Mouse (Mus musculus): ENCODE measurements around the gene Npas3.

Npas3 gene

GRCm38 (mm10) chr12:53416096-53416495, 167.6 kb downstream of the Npas3 start:
- no peak for DNase-seq (ENCODE audit: low spot score)

GRCm38 (mm10) chr12:53421701-53422100, 173.2 kb downstream of the Npas3 start:
- DNase-seq (ENCODE audit: low spot score): no peak

- no peak for DNase-seq (ENCODE audit: low spot score)
Measured at GRCm38 (mm10) chr12:53423631-53424030, 175.2 kb downstream of the Npas3 start.

DNA sequence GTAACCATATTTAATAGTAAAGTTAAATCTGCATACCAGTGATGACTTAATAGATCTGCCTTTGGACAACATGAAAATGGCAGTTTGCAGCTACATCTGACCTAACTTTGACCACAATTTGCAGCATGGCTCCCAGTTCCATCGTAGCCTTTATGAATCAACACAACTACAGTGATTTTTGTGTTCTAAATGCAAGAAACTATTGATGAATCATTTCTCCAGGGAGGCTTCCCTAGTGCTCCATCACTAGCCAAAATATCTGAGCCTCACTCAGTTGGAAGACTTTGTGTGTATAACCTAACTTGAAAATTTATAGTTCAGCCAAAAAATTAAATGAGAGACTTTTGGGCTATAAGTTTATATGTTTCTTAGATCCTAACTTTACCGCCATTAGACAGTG, 177.5 kb downstream of the Npas3 start:
- no peak for DNase-seq (ENCODE audit: low spot score)

DNA sequence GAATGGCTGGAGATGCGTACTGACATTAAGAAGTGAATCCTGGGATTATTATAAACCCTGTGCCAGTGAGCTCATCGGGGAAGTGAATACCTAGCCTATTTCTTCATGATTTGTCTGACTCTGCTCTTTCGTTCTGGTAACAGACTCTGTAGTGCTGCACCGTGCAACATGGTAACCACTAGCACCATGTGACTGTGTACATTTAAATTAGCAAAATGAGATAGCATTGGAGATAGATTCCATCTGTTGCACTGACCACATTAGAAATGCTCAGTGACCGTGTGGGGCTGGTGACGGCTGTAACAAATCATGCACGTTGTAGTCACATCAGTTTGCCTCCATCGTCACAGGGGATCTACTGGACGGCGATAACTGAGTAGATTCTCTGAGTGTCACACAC, 178.7 kb downstream of the Npas3 start:
- peak; percentile 20 for DNase-seq (ENCODE audit: low spot score)

DNA sequence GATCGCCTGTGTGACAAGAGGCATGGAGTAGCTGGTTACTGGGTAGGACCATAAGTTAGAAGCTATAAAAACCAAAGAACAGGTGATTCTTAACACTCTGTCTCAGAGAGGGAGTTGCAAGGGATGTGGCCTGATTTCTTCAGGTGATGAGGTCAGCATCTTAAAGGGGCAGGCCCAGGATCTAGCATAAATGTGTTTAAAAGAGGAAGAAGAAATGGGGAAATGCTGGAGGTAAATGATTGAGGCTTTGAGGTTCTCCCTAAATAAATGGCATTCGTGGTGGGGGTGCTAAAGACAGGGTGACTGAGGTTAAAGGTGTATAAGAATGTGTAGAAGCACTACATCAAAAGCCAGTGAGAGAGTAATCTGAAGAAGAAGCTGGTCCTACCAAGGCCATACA, 193.6 kb downstream of the Npas3 start:
- DNase-seq (ENCODE audit: low spot score): no peak

- peak; percentile 62 for DNase-seq (ENCODE audit: low spot score)
Measured at GRCm38 (mm10) chr12:53447469-53447868, 199.0 kb downstream of the Npas3 start.

GRCm38 (mm10) chr12:53448040-53448439, 199.6 kb downstream of the Npas3 start:
- DNase-seq (ENCODE audit: low spot score): peak; percentile 16

DNA sequence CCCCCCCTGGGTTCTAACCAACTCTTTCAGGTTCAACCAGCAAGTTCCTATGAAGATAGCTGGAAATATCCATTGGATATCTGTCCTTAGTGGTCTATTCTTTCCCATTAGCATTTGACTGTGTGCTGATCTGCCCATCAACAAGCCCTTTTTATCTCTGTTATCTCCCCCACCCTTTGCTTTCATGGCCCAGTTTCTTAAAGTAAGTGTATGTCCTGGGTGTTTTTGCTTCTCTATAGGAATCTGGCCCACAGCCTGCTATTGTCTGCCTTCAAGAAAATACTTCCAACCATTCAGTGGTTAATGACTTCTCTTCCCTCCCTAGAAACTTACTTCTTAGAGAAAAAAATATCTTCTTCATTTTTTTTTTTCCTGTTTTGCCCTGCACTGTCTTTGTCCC, 219.1 kb downstream of the Npas3 start:
- DNase-seq (ENCODE audit: low spot score): no peak

- DNase-seq (ENCODE audit: low spot score): no peak
Measured at GRCm38 (mm10) chr12:53474486-53474885, 226.0 kb downstream of the Npas3 start.

DNA sequence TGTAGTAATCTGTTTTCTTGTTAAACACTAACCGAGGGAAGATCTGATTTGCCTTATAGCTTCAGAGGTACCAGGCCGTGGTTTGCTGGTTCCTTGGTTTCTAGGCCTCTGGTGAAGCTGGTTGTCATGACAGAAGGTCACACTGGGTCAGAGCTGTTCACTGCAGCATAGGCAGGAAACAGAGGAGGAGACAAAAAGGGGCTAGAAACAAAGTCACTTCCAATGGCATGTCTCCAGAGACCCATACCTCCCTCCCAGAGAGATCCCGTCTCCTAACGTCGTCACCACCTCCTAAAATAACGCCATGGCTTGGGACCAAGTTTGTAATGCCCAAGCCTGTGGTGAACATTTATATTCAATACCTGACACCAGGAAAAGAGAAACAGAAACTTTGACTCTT, 236.4 kb downstream of the Npas3 start:
- no peak for DNase-seq (ENCODE audit: low spot score)

- DNase-seq (ENCODE audit: low spot score): no peak
Measured at GRCm38 (mm10) chr12:53496386-53496785, 247.9 kb downstream of the Npas3 start.

GRCm38 (mm10) chr12:53514885-53515284, 266.4 kb downstream of the Npas3 start:
- DNase-seq (ENCODE audit: low spot score): no peak

- DNase-seq (ENCODE audit: low spot score): no peak
Measured at GRCm38 (mm10) chr12:53519556-53519955, 271.1 kb downstream of the Npas3 start.

DNA sequence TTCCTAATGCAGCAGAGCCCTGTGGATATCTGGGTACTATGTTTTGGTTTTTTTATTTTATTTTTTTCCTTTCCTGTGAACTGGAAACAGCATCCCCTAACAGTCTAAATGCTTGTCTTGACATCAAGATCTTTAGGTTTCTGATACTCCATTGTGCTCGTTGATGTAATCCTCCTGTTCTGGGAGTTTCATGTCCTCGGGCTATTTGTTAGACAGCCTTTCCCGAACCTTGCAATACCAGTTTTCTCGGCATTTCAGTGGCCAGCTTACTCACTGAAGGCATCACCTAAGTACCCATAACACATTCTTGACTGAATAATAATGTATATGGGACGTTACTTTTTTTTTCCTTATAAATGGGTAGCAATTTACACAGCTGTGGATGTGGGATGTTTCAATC, 274.2 kb downstream of the Npas3 start:
- no peak for DNase-seq (ENCODE audit: low spot score)

GRCm38 (mm10) chr12:53527046-53527445, 278.6 kb downstream of the Npas3 start:
- DNase-seq (ENCODE audit: low spot score): peak; percentile 67

GRCm38 (mm10) chr12:53529345-53529744, 280.9 kb downstream of the Npas3 start:
- no peak for DNase-seq (ENCODE audit: low spot score)

DNA sequence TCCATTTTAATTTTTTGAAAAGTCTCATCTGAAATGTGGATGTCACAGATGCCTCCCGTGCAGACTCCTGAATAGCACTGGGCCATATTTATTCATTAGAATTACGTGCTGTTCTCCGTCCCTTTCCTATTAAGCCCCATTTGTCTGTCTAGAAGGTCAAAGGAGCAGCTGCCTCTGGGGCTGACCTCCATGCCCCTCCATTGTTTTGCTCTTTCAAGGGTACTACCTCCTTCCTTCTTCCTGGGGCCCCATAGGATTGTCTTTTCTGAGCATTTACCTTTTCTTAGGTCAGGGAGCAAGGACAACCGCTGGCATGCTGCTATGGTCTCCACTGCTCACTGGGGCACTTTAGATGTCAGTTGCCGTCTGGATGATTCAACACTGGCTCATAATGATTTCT, 288.3 kb downstream of the Npas3 start:
- no peak for DNase-seq (ENCODE audit: low spot score)

DNA sequence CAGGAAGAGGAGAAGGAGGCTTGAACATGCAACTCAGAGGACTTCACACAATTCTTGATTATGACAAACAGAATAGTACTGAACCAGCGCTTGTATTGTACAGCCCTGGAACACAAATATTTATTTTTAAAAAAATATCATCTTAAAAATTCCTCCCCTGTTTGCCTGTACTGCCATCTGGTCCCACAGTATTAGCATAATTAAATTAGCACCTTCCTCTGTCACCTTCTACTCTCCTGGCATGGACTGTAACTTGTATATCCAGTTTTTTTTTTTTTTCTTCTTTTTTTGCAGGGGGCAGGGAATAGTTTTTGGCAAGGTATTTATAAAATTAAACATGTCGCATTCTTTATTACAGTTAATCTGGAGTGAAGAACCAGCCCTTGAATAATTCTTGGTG, 307.9 kb downstream of the Npas3 start:
- DNase-seq (ENCODE audit: low spot score): no peak

- DNase-seq (ENCODE audit: low spot score): no peak
Measured at GRCm38 (mm10) chr12:53558259-53558658, 309.8 kb downstream of the Npas3 start.

DNA sequence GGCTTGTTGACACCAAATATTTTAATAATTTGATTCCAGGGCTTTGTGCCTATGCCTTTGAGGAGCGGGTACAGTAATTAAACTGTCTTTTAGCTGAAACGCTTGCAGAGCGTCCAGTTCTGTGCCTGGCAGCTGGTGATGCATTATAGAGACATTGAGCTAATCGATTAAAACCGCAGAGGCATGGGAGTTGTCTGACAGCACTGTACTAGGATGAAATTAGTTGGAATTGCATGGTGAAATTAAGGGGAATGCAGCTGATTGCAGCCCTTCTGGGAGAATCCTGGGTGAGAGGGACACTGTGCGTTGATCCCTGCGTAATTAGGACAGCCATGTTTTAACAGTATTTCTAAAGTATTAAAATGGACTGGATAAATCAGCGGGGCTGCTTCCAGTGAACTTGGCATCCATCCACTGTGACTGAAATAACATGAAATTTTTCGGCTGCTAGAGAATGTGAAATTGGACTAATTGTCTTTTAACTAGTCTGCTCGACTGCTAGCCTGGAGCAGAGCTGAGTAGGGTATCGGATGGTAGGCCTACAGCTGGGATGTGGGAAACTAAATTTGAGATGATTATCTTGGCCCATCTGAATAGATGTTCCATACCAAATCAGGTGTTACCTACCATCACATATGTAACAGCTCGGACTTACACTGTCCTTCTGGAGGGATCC, 318.4 kb downstream of the Npas3 start:
- peak; percentile 64 for DNase-seq (ENCODE audit: low spot score)

DNA sequence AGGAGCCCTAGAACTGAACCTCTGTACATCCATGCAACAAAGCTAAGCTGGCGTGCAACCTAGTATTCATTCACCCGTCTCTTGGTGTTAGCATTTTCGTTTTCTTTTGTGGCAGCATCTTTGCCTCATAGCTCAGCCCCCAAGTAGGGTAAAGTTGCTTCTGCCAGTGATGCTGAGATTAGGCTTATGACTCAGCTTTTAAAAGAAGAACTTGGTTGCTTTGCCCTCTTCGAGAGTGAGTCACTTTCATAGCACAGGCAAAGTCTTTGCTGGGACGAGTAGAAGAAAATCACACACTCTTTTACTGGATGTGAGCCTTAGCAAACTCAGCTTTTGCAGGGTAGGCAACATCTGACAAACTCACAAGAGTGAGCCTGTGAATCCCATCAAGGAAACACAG, 332.7 kb downstream of the Npas3 start:
- DNase-seq (ENCODE audit: low spot score): no peak

DNA sequence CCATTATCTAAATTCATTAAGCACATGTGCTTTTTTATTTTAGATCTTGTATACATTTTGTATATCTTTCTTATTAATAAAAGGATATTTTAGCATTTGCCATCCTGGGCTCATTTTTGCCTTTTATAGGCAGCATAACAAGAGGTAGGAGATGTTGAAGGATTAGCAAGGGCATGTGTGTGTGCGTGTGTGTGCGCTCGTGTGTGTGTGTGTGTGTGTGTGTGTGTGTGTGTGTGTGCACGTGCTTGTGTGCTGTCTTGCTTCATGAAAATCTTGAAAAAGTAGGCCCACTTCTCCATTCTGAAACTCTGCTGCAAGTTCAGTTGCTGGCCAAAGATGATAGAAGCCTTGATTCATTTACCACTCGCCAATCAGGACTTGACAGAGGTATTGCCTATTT, 338.8 kb downstream of the Npas3 start:
- no peak for DNase-seq (ENCODE audit: low spot score)

- peak; percentile 73 for DNase-seq (ENCODE audit: low spot score)
Measured at GRCm38 (mm10) chr12:53587691-53588504, 339.4 kb downstream of the Npas3 start.
